Mouse (Mus musculus) activated CD4-positive, CD25-positive, alpha-beta regulatory T cell, adult 4 months (primary cell): ENCODE measurements around the gene Gramd1c. TPM values are rescaled to one million over a fixed set of nuclear protein-coding genes. Genes with fewer than 3 reads are reported as not detected.

Experiments
- ATAC-seq: one replicate; pipeline ENCODE4 v1.8.0; 2017
- polyA plus RNA-seq, 2 experiments: library from polyadenylated mRNA; unstranded; fragments of 100-300 nt; shearing (Covaris generic); gene quantifications; one replicate each; pipeline ENCODE4 v1.2.1; 2017

The Gramd1c gene
- polyA plus RNA-seq, 2 experiments from 2014 or later = 3.6 TPM

DNA sequence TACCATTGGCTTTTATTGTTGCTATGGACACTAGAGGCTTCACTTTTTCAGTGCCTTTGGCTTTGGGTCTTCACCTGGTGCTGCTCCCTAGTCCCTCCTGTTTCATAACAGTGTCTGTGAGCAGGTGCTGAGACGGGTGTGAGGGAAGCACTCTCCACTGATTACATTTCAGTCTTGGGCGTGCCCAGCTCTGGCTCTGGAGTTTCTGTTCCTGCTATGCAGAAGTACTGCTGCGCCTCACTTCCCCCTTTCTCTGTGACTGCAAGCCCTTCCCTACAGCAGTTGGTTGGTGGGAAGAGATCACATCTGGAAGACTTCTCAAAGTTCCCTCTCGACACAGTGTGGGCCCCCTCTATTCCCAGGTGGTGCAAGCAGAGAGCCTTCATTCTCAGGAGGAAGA lies 111.6 kb downstream of the Gramd1c start:
- ATAC-seq = no peak

DNA sequence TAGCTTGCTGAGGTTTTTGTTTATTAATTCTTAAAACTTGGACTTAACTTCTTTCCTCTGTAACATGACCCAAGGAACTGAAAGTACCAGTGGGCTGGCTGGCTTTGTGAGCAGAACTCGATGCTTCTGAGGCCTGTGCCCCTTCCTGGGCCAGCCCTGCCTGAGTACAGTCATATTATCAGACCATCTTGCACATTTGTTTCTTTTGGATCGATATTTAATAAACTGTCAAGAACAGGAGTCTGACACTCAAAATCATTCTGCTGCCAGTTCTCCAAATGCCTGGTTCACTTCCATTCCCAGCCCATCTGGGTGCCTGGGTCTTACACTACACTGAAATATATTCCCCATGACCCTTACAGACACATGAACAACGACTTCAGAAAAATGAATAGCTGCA lies 117.3 kb downstream of the Gramd1c start:
- no peak for ATAC-seq

DNA sequence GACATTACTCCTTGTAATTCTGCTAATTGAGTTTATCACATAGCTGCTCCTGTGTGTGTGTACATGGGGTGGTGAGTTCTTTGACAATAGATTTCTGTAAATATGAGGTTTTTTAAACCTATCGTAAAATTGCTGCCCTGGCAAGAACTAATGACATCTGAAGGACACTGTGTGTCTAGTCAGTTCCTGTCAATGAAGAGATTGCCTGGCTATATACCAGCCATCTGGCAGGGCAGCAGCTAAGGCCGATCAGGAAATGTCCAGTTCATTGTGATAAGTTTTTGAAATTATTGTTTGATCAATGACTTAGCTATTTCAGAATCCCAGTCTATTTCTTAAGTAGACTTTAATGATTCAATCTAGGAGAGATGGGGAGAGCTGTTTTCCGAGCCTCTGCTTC lies 117.8 kb downstream of the Gramd1c start:
- no peak for ATAC-seq

DNA sequence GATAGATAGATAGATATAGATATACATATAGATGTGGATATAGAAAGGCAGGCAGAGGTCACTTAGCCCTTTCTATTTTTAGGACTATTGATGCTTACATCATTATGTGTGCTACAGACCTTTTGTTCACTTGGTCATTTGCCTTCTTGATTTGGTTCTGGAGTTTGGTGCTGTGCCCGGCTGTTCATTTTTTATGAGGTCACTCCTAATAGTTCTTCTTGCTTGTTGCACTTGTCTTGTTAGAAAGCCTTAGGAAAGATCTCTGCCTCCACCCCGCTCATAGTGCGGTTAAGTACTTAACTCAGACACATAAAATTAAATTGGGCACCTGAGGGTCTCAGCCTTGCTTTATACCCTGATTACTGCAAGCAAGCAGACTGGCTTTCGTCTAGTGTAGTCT lies 122.3 kb downstream of the Gramd1c start:
- ATAC-seq = no peak

DNA sequence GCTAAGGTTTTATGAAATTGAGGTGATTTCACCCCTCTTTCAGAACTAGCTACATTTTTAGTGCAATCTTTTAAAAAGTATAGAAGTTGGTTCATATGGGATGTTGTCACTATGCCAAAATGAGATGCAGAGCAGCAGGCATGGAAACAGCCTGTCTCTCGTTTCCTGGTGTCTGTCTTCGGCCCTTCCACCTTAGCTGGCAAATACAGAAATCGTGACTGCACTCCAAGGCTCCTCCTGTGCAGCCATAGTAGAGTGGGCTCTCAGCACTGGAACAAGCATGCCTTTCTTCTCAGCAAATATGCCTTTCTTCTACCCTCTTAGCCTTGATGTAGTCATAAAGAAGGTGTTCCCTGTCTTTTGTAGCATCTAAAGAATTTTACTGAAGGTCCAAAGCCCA lies 127.3 kb downstream of the Gramd1c start:
- no peak for ATAC-seq

DNA sequence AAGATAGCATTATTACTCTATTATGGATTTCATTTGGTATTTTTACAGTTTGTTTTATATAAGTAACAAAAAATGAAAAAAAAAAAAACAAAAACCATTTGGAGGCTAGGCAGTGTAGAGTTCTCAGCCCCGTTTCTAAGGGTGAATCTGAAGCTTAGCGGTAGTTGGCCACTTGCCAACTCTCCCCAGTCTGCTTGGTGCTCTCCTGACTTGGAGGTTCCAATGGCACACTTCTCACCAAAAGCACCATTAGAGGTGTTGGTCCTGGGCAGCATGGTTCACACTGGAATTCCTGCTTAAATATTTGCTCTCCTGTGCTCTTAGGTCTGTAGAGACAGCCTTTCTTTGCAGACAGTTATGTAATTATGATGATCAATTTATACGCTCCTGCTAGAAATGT lies 127.8 kb downstream of the Gramd1c start:
- no peak for ATAC-seq

DNA sequence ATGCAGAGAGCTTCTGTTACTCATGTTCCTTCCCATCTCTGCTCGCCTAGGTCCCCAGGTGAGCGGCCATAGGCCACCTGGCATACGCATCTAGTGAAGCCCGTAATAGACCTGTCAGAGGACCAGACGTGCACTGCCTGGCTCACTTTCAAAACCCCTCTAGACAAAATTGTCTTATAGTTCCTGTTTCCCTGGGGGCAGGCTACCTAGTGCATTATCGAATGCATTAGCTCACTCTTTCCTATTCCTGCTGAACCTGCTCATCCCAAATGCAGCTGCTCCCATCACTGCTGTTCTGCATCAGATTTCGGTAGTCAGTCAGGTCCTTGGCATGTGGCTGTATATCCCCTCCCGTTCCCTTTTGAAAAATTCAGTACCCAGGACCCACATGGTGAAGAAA lies 128.3 kb downstream of the Gramd1c start:
- no peak for ATAC-seq

DNA sequence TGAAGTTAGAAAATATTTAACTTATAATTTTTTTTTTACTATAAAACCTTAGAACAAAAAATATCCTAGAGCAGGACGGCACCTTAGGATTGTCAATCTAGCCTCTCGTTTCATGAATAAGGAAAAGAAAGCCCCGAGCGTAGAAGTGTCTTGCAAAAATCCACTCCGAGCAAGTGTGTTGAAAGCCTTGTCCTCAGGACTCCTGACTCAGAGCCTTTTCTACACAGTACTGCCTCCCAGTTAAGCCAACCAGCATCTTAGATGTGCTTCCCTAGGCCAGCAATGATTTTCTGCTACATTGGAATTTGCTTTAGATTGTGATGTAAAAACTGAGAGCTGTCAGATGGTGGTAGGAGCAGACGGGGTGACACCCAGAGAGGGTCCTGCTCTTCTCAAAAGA lies 130.1 kb downstream of the Gramd1c start:
- no peak for ATAC-seq

DNA sequence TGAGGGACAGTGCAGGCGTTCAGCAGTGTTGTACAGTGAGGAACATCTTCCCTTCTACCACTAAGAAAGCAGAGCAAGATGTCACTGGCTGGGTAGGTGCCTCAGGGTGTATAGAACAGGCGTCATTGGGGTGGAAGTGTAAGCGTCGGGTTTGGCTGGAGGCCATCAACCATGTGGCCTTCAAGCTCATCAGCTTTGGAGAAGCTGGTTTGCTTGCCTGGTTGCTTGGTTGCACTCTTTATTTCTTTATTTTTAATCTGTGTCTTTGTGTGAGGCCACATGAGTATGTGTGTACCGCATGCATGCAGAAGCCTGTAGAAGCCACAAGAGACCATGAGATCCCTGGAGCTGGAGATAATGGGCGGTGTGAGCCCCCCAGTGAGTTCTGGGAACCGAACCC lies 130.8 kb downstream of the Gramd1c start:
- ATAC-seq = no peak

DNA sequence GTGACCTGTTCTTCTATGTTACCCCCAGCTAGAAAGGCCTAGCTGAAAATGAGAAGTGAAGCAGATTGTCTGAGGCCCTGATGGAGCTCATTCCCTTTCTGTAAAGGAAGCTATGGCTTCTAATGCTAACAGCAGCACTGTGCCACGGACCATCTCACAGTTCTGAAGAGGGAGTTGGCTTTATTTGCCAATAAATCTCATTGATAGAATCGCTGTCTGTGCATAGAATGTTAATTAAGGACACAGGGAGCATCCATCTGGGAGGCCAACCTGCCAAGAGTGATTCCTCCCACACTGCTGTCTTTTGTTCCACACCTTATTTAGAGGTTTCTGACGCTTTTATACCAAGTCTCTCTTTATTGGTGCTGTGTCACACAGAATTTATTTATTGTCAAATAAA lies 131.6 kb downstream of the Gramd1c start:
- no peak for ATAC-seq

DNA sequence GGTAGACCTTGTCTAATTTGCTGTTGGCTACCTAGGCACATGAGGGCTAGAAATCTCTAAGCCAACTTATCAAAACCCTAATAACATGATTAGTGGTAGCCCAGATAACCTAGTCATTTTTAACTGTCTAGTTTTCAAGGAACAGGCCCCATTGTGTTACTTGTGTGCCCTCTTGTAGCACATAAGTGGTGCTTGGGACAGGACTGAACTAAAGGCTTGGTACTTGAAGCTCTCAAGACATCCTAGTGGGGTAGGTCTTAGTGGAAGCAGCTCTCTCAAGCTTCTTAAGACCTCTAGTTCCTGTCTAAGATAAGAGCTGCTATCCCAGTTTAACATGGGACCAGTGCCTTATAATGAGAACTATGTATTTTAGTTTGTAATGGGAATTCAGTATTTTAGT lies 132.6 kb downstream of the Gramd1c start:
- no peak for ATAC-seq

Other genes starting within 250 kb of the Gramd1c start
- gene Ccdc191, start 173.5 kb downstream of the Gramd1c start, polyA plus RNA-seq = 10 to 100 TPM; 10.3 to 11.6 TPM
- gene Qtrt2, start 136.5 kb downstream of the Gramd1c start, polyA plus RNA-seq = 10 to 100 TPM; 11.6 to 12.0 TPM
- 1 to 10 TPM; 1.4 to 1.9 TPM for gene Zdhhc23, start 83.6 kb downstream of the Gramd1c start, polyA plus RNA-seq
- 10 to 100 TPM; 32.7 to 35.0 TPM for gene Atp6v1a, start 76.4 kb upstream of the Gramd1c start, polyA plus RNA-seq
- 10 to 100 TPM; 29.1 to 32.3 TPM for gene Naa50, start 76.5 kb upstream of the Gramd1c start, polyA plus RNA-seq
- 1 to 10 TPM; 2.7 to 4.7 TPM for gene Usf3, start 109.9 kb upstream of the Gramd1c start, polyA plus RNA-seq